Mouse (Mus musculus) inflammation-experienced regulatory T-cells, adult 6 months (primary cell): ENCODE data around the gene Galnt12. TPM values are rescaled to one million over a fixed set of nuclear protein-coding genes. Genes with fewer than 3 reads are reported as not detected.

Experiments
- ATAC-seq: one replicate; pipeline ENCODE4 v1.8.0; 2017
- polyA plus RNA-seq, 3 experiments: library from polyadenylated mRNA; unstranded; fragments of 100-300 nt; shearing (Covaris generic); gene quantifications; one replicate each; pipeline ENCODE4 v1.2.1; 2017

Gene Galnt12
- polyA plus RNA-seq, 3 experiments from 2014 or later, result 5.4 to 7.2 (median 6.0) TPM

GRCm38 (mm10) chr4:47161103-47161755 lies 69.5 kb downstream of the Galnt12 start:
- ATAC-seq, result no peak

GRCm38 (mm10) chr4:47161756-47162587 lies 70.3 kb downstream of the Galnt12 start:
- ATAC-seq, result no peak

- ATAC-seq, result no peak
Measured at GRCm38 (mm10) chr4:47172314-47172713, 80.6 kb downstream of the Galnt12 start.

Other genes with a start within 250 kb of the Galnt12 start
- not detected for gene Gabbr2, start 100.0 kb upstream of the Galnt12 start, polyA plus RNA-seq
- not detected for gene Anks6, start 34.5 kb upstream of the Galnt12 start, polyA plus RNA-seq
- gene Col15a1, start 116.3 kb downstream of the Galnt12 start, polyA plus RNA-seq, result 1 to 10 TPM in 2 of 3 experiments, under 1 TPM in 1; 0.45 to 2.2 (median 1.6) TPM